Mouse (Mus musculus): ENCODE measurements around the gene Coch. TPM values are rescaled to one million over a fixed set of nuclear protein-coding genes. Genes with fewer than 3 reads are reported as not detected.
"Not testable (repeated sequence)": the region's sequence is repeated elsewhere in the genome, so short reads cannot be mapped to it uniquely, and the experiment has no call there.

Gene Coch
- polyA plus RNA-seq (2015; fragmentation: Nextera tagmentation; extraction: Ambion mirVana), result 15.6 and 18.6 TPM in 2 replicates

DNA sequence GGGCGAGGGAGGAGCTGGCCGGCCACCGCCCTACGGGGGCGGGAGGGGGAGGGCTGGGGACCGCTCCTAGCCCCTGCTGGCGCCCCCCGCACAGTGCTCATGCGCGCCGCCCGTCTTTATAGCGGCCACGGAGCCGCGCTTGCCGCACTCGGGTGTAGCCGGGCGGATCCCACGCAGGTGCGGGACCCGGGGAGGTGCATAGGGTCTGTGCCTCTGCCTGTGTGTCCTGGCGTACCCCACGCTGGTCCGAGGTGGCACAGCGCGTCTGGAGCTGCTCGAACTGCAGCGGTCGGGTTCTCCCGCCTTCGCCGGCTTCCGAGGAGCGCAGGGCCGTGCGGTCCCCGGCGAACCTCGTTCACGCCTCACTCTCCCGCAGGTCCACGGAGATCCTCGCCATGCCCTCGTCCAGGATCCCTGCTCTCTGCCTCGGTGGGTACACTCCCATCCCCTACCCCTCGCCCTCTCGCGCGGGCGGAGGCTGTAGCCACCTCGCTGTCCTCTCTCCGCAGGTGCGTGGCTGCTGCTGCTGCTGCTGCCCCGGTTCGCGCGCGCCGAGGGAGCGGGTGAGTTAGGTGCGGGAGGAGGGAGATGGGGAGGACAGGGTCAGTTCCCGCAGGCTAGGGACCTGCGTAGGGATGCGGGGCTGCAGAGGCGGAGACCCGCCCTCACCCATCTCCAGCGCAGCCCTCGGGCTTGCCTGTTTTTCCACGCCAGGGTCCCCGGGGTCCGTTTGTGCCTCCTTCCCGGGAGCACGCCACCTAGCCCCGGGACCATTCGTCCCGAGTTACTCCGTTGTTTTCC, at the start of gene Coch:
Gene Coch, plus strand, starts transcription at position 113 of the 801 bp plus-strand sequence.
- Histone ChIP-seq H3K36me3 (replicated peaks) (no peaks in the 10 kb centered on the region), H3K9ac (peak within 1 kb of the TSS; percentile 70), H3K4me1 (peaks cover 14% of the 10 kb centered on the region), H3K4me2 (peak within 1 kb of the TSS; percentile 94), H3K27me3 (replicated peaks) (peaks cover 24% of the 10 kb centered on the region), H3K27ac (no peak within 1 kb of the TSS), H3K9me3 (no peaks in the 10 kb centered on the region), H3K4me3 (peak within 1 kb of the TSS; percentile 87)
- WGBS, result under 1% methylated on average over 76 of the region's 79 CpGs
- ATAC-seq (replicated peaks), result peak; percentile 92

- 76% methylated on average over 9 of the region's 9 CpGs for WGBS
- H3K4me2 ChIP-seq, result no peak overlapping the region
- H3K36me3 ChIP-seq (replicated peaks), result no peaks in the 10 kb centered on the region
- no peaks in the 10 kb centered on the region for H3K27me3 ChIP-seq (replicated peaks)
- H3K4me3 ChIP-seq, result no peak overlapping the region
- H3K9me3 ChIP-seq, result no peaks in the 10 kb centered on the region
- ATAC-seq (replicated peaks), result no peak
- H3K9ac ChIP-seq, result no peak overlapping the region
- H3K27ac ChIP-seq, result no peak overlapping the region
- H3K4me1 ChIP-seq, result no peaks in the 10 kb centered on the region
These were observed 49.7 kb upstream of the Coch start for GRCm38 (mm10) chr12:51543402-51543960.

DNA sequence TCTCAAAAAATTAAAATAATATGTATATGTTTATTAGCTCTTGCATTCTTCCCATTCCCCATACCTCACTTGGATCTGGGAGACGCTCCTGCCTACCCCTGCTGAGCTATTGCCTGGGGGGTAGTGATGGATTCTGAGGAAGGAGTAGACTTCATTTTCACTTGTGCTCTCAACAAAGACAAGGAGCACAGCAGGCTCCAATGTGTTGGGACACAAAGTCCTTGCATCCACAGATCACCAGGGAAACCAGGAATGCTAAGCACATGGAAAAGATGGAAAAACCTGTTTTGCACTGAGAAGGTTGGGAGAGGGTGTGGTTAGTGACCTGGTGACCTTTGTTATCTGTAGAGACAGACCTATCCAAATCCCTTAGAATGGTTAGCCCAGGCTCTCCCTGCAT, 38.1 kb upstream of the Coch start:
- no peak overlapping the region for H3K27ac ChIP-seq
- H3K4me1 ChIP-seq, result no peaks in the 10 kb centered on the region
- no peak for ATAC-seq (replicated peaks)
- 66% methylated on average over 1 of the region's 1 CpGs for WGBS
- H3K9me3 ChIP-seq, result no peaks in the 10 kb centered on the region
- no peak overlapping the region for H3K4me3 ChIP-seq
- no peak overlapping the region for H3K9ac ChIP-seq
- H3K27me3 ChIP-seq (replicated peaks), result no peaks in the 10 kb centered on the region
- no peak overlapping the region for H3K4me2 ChIP-seq
- no peaks in the 10 kb centered on the region for H3K36me3 ChIP-seq (replicated peaks)

GRCm38 (mm10) chr12:51561416-51561815, 31.7 kb upstream of the Coch start:
- H3K9me3 ChIP-seq, result no peaks in the 10 kb centered on the region
- H3K4me3 ChIP-seq, result no peak overlapping the region
- no peak overlapping the region for H3K9ac ChIP-seq
- no peak for ATAC-seq (replicated peaks)
- H3K36me3 ChIP-seq (replicated peaks), result no peaks in the 10 kb centered on the region
- H3K27ac ChIP-seq, result no peak overlapping the region
- H3K4me1 ChIP-seq, result no peaks in the 10 kb centered on the region
- WGBS, result 77% methylated on average over 9 of the region's 9 CpGs
- H3K4me2 ChIP-seq, result no peak overlapping the region
- no peaks in the 10 kb centered on the region for H3K27me3 ChIP-seq (replicated peaks)

DNA sequence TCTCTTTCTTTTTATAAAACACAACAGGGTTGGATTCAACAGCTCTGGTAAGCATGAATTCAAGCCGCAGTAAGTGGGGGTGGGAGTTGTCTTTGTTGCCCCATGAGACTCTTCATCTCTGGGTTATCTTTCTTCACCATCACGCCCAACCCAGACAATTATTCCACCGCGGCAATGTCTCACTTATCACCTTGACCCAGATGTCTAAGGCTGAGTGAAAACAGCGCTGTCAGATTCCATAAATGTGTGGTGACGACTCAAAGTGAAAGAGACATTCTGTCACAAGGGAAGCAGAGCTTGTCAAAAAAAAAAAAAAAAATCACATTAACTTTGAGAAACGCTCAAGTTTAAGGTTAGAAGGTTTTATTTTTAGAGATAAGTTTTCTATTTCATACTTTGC, 25.9 kb upstream of the Coch start:
- WGBS, result 79% methylated on average over 7 of the region's 7 CpGs
- Histone ChIP-seq H3K4me2 (no peak overlapping the region), H3K27ac (no peak overlapping the region), H3K4me1 (no peaks in the 10 kb centered on the region), H3K36me3 (replicated peaks) (no peaks in the 10 kb centered on the region), H3K27me3 (replicated peaks) (no peaks in the 10 kb centered on the region), H3K9ac (no peak overlapping the region), H3K4me3 (no peak overlapping the region), H3K9me3 (no peaks in the 10 kb centered on the region)
- no peak for ATAC-seq (replicated peaks)

DNA sequence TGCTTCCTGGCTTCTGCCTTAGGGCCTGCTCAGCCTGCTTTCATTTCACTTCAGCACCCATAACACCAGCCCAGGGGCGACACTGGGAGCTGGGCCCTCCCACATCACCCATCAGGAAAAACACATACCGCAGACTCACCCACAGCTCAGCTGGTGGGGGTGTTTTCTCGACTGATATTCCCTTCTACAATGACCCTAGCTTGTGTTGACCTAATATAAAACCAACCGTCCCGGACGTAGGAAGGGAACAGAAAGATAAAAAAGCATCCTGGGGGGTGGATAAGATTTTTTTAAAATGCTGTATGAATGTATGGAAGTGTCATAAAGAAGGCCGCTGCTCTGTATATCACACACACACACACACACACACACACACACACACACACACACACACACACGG, 23.7 kb upstream of the Coch start:
- Histone ChIP-seq H3K36me3 (replicated peaks) (no peaks in the 10 kb centered on the region), H3K27ac (no peak overlapping the region), H3K4me2 (no peak overlapping the region), H3K27me3 (replicated peaks) (no peaks in the 10 kb centered on the region), H3K4me3 (no peak overlapping the region), H3K9me3 (no peaks in the 10 kb centered on the region), H3K4me1 (no peaks in the 10 kb centered on the region), H3K9ac (no peak overlapping the region)
- ATAC-seq (replicated peaks), result no peak
- 89% methylated on average over 8 of the region's 8 CpGs for WGBS

- no peak for ATAC-seq (replicated peaks)
- no peak overlapping the region for H3K9ac ChIP-seq
- no peak overlapping the region for H3K4me2 ChIP-seq
- no peaks in the 10 kb centered on the region for H3K36me3 ChIP-seq (replicated peaks)
- no peaks in the 10 kb centered on the region for H3K27me3 ChIP-seq (replicated peaks)
- H3K4me3 ChIP-seq, result no peak overlapping the region
- WGBS, result 70% methylated on average over 7 of the region's 7 CpGs
- H3K27ac ChIP-seq, result no peak overlapping the region
- no peaks in the 10 kb centered on the region for H3K9me3 ChIP-seq
- H3K4me1 ChIP-seq, result no peaks in the 10 kb centered on the region
These were observed 23.2 kb upstream of the Coch start for GRCm38 (mm10) chr12:51569944-51570343.

DNA sequence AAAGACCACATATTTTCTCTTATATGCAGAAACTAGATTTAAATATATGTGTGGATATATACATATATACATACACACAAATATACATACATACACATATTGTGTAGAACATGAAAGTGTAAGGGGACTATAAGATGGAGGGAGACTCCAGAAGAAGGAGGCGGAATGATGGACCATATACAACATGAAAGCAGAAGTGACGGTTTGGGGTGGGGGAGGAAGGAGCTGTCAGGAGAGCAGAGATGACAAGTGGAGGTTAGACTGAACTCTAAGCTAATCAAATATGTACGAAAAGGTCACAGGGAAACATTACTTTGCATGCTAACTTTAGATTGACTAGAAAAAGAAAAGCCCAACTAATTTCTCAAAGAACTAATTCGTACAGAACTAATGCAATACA, 20.5 kb upstream of the Coch start:
- 91% methylated on average over 4 of the region's 4 CpGs for WGBS
- no peaks in the 10 kb centered on the region for H3K4me1 ChIP-seq
- H3K9me3 ChIP-seq, result no peaks in the 10 kb centered on the region
- no peak for ATAC-seq (replicated peaks)
- no peak overlapping the region for H3K4me2 ChIP-seq
- no peak overlapping the region for H3K9ac ChIP-seq
- no peak overlapping the region for H3K4me3 ChIP-seq
- H3K27me3 ChIP-seq (replicated peaks), result no peaks in the 10 kb centered on the region
- no peak overlapping the region for H3K27ac ChIP-seq
- no peaks in the 10 kb centered on the region for H3K36me3 ChIP-seq (replicated peaks)

DNA sequence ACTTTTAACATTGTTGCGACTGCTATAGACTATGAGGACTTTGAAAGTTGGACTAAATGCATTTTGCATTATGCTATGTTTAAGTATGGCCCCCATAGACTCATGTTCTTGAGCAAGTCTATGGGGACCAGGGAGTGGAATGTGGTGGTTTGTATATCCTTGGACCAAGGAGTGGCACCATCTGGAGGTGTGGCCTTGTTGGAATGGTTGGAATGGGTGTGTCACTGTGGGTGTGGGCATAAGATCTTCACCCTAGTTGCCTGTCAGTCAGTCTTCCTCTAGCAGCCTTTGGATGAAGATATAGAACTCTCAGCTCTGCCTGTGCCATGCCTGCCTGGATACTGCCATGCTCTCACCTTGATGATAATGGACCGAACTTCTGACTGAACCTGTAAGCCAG, 15.3 kb upstream of the Coch start:
- not testable (repeated sequence) for H3K27me3 ChIP-seq (replicated peaks); H3K4me1 ChIP-seq; H3K27ac ChIP-seq; H3K4me3 ChIP-seq; H3K9me3 ChIP-seq; H3K9ac ChIP-seq; H3K36me3 ChIP-seq (replicated peaks); H3K4me2 ChIP-seq; ATAC-seq (replicated peaks)
- WGBS, result 95% methylated on average over 2 of the region's 2 CpGs

- H3K9me3 ChIP-seq, result no peaks in the 10 kb centered on the region
- no peaks in the 10 kb centered on the region for H3K36me3 ChIP-seq (replicated peaks)
- H3K4me2 ChIP-seq, result no peak overlapping the region
- H3K4me1 ChIP-seq, result peaks cover 10% of the 10 kb centered on the region
- no peak overlapping the region for H3K9ac ChIP-seq
- no peak overlapping the region for H3K4me3 ChIP-seq
- H3K27ac ChIP-seq, result no peak overlapping the region
- no peak for ATAC-seq (replicated peaks)
- 87% methylated on average over 5 of the region's 5 CpGs for WGBS
- peaks cover 5% of the 10 kb centered on the region for H3K27me3 ChIP-seq (replicated peaks)
These were observed 3.9 kb upstream of the Coch start for GRCm38 (mm10) chr12:51589263-51589662.

DNA sequence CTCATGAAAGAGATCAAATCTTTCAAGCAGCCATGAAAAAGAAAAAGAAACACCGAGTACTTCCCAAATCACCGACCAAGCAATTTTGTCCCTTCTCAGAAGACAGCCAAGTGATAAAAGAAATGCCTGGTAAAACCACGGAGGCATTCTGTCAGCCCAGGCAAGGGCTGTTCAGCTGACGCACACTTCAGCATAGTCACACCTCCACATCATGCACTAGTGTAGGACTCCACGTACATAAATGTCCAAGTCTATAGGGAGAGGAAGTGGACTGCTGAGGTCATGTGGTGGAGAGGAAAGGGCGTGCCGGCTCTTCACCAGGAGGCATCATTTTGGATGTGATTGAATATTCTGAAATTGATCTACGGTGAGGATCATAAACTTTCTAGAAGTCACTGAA, 1.2 kb upstream of the Coch start:
- no peak overlapping the region for H3K9ac ChIP-seq
- peaks cover 24% of the 10 kb centered on the region for H3K27me3 ChIP-seq (replicated peaks)
- 76% methylated on average over 8 of the region's 8 CpGs for WGBS
- ATAC-seq (replicated peaks), result no peak
- no peak overlapping the region for H3K4me2 ChIP-seq
- H3K27ac ChIP-seq, result no peak overlapping the region
- peaks cover 14% of the 10 kb centered on the region for H3K4me1 ChIP-seq
- no peak overlapping the region for H3K4me3 ChIP-seq
- H3K36me3 ChIP-seq (replicated peaks), result no peaks in the 10 kb centered on the region
- H3K9me3 ChIP-seq, result no peaks in the 10 kb centered on the region

GRCm38 (mm10) chr12:51592888-51593228, 283 bp upstream of the Coch start:
- Histone ChIP-seq H3K4me2 (peak overlapping the region; percentile 94), H3K4me3 (peak overlapping the region; percentile 87), H3K27ac (no peak overlapping the region), H3K4me1 (peaks cover 14% of the 10 kb centered on the region), H3K36me3 (replicated peaks) (no peaks in the 10 kb centered on the region), H3K9ac (peak overlapping the region; percentile 70), H3K9me3 (no peaks in the 10 kb centered on the region), H3K27me3 (replicated peaks) (peaks cover 24% of the 10 kb centered on the region)
- ATAC-seq (replicated peaks), result peak; percentile 56
- WGBS, result 1% methylated on average over 14 of the region's 21 CpGs

DNA sequence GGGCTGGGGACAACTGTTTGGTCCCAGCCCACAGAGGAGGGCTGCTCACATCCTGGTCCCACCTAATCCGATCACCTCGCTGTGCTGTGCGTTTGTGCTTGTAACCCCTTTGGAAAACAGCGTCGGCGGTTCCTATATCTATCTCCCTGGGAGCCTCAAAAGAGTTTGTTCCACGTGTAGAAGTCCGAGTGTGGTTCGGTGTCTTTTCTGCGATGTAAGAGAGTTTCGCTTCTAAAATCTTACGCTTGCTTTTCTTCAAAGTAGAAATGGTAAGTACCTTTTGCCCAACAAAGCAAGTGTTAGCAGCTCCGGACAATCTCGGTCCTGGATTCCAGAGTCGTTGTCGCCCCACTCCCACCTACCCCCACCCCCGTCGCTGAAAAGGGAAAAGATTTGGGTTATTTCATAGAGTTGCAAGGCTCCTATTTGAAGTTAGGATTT, 909 bp downstream of the Coch start:
- H3K27ac ChIP-seq, result no peak overlapping the region
- no peak; the same call in 1 of the 2 replicates for ATAC-seq (replicated peaks)
- H3K36me3 ChIP-seq (replicated peaks), result no peaks in the 10 kb centered on the region
- 2% methylated on average over 18 of the region's 18 CpGs for WGBS
- no peaks in the 10 kb centered on the region for H3K9me3 ChIP-seq
- H3K9ac ChIP-seq, result peak overlapping the region; percentile 70
- peak overlapping the region; percentile 94 for H3K4me2 ChIP-seq
- H3K27me3 ChIP-seq (replicated peaks), result peaks cover 24% of the 10 kb centered on the region
- H3K4me1 ChIP-seq, result peaks cover 14% of the 10 kb centered on the region
- H3K4me3 ChIP-seq, result peak overlapping the region; percentile 87

Data from midbrain, embryonic 15.5 days (tissue).